Mouse (Mus musculus): Measurements from ENCODE around the gene Tnfsfm13. TPM values are rescaled to one million over a fixed set of nuclear protein-coding genes. Genes with fewer than 3 reads are reported as not detected.
A peak's percentile ranks its signal among the peaks of the same experiment; 100 is the strongest.
"Not testable (repeated sequence)": the region's sequence is repeated elsewhere in the genome, so short reads cannot be mapped to it uniquely, and the experiment has no call there.

The Tnfsfm13 gene
- polyA plus RNA-seq, 1 experiment from 2014 or later, result 4.8 TPM

DNA sequence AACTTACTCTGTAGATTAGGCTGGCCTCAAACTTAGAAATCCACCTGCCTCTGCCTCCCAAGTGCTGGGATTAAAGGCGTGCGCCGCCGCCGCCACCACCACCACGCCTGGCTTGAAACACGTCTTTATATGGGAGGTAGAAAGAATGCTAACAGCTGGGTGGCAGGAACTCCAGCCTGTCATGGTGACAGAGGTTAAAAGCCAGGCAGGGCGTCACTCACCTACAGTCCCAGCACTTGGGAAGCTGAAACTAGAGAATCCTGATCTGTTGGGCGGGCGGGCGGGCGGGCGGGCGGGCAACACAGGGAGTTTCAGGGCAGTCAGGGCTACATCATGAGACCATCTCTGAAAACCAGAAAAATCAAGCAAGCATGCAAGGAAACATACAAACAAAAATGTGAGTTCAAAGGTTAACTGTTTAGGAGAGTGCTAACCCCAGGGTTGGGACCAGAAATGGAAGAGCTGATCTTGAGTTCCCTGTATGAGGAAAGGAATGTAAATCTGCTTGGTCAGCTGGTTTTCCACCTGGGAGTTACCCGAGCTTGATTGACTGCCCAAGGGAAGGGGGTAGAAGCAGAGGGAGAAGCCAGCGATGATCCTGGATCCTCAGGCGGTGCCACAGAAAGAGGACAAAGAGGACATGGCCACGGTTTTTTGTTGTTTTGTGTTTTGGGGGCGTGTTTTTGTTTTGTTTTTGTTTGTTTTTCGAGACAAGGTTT lies 17.2 kb upstream of the Tnfsfm13 start:
- H3K36me3 ChIP-seq, result no peaks in the 10 kb centered on the region
- no peak overlapping the region for H3K4me3 ChIP-seq
- no peak for ATAC-seq (ENCODE audit: insufficient number of reproducible peaks, low FRiP score, low TSS enrichment, low read depth)
- H3K9ac ChIP-seq, result no peak overlapping the region
- no peaks in the 10 kb centered on the region for H3K27me3 ChIP-seq
- no peak overlapping the region for H3K4me2 ChIP-seq
- H3K27ac ChIP-seq, result no peak overlapping the region
- 70% methylated on average over 20 of the region's 20 CpGs for WGBS
- H3K9me3 ChIP-seq, result no peaks in the 10 kb centered on the region
- peaks cover 9% of the 10 kb centered on the region for H3K4me1 ChIP-seq

DNA sequence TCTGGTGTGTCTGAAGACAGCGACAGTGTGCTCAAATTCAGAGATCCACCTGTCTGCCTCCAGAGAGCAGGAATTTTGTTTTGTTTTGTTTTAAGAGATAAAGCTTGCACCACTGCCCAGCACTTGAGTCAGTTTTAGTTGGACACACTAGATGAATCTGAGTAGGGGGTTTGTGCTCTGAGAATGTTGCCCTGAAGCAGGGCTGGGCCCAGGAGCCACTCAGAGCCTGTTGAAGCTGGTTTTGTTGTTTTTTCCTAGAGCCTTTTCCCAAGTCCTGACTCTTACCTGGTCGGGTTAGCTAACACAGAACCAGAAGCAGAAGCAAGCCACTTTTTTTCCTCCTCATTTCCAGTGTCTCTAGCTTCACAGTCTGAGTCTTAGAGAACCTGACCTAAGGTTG lies 15.2 kb upstream of the Tnfsfm13 start:
- H3K27me3 ChIP-seq, result no peaks in the 10 kb centered on the region
- H3K9me3 ChIP-seq, result no peaks in the 10 kb centered on the region
- 73% methylated on average over 2 of the region's 2 CpGs for WGBS
- no peak for ATAC-seq (ENCODE audit: insufficient number of reproducible peaks, low FRiP score, low TSS enrichment, low read depth)
- H3K36me3 ChIP-seq, result no peaks in the 10 kb centered on the region
- H3K4me1 ChIP-seq, result peaks cover 9% of the 10 kb centered on the region
- no peak overlapping the region for H3K4me3 ChIP-seq
- H3K4me2 ChIP-seq, result no peak overlapping the region
- H3K27ac ChIP-seq, result no peak overlapping the region
- H3K9ac ChIP-seq, result no peak overlapping the region

DNA sequence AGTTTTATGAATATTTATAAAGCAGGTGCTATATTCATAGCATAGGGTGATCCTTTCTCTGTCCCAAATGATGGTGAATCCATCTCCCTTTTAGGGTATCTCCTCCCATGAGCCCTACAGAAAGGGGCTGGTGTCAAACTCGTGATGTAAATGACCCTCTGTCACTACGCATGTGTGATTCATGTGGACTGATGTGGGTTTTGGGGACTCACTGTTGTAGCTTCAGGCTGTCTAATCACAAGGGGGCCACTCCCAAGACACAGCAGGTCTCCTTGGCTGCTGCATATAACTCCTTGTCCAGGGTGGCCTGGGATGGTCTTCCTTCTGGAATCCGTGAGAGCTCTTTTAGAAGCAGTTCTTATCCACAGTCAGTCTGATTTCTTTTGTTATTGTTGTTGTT lies 14.6 kb upstream of the Tnfsfm13 start:
- H3K27me3 ChIP-seq, result no peaks in the 10 kb centered on the region
- H3K9me3 ChIP-seq, result no peaks in the 10 kb centered on the region
- WGBS, result 65% methylated on average over 3 of the region's 3 CpGs
- H3K27ac ChIP-seq, result no peak overlapping the region
- no peak for ATAC-seq (ENCODE audit: insufficient number of reproducible peaks, low FRiP score, low TSS enrichment, low read depth)
- peaks cover 9% of the 10 kb centered on the region for H3K4me1 ChIP-seq
- no peaks in the 10 kb centered on the region for H3K36me3 ChIP-seq
- no peak overlapping the region for H3K9ac ChIP-seq
- no peak overlapping the region for H3K4me3 ChIP-seq
- no peak overlapping the region for H3K4me2 ChIP-seq

DNA sequence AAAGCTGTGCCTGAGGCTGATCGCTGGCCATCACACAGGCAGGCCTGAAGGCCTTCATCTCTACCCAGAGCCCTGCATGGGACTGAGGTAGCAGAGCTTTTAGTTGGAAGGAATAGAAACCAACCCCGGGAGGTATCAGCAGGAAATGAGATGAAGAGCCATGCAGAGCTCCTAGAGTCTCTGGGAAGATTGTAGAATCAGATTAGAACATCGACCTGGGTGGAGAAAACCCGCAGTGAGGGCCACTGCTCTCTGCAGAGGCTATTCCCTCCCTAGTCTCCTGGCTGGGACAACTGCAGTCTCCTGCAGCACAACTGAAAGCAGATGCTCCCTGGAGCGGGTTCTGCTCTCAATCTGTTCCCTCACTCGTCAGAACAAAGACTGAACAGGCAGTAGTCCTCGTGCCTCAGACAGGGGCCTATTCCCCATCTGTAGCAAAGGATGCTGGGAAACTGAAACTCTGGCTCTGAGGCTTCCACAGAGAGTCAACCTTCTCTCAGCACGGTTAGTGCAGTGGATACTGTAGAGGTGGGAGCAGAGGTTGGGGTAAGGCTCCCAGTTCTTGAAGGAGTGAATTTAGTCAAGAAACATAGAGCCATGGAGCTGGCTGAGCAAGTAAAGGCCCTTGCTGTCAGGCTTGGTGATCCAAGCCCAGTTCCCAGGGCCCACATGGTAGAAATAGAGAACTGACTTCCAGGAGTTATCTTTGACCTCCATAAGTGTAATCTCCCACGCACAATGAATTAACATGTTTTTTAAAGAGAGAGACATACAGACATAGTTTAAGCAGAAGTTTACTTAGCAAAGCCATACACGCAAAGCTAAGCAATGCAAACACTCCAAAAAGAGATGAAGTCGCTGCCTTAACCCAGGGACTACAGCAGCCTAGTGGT lies 13.9 kb upstream of the Tnfsfm13 start:
- peaks cover 7% of the 10 kb centered on the region for H3K4me1 ChIP-seq
- H3K4me3 ChIP-seq, result no peak overlapping the region
- H3K9me3 ChIP-seq, result no peaks in the 10 kb centered on the region
- no peaks in the 10 kb centered on the region for H3K27me3 ChIP-seq
- ATAC-seq (ENCODE audit: insufficient number of reproducible peaks, low FRiP score, low TSS enrichment, low read depth), result no peak
- peak overlapping the region; percentile 30; the same call in 1 of the 2 replicates for H3K27ac ChIP-seq
- no peak overlapping the region for H3K4me2 ChIP-seq
- 50% methylated on average over 11 of the region's 11 CpGs for WGBS
- H3K36me3 ChIP-seq, result no peaks in the 10 kb centered on the region
- no peak overlapping the region for H3K9ac ChIP-seq

DNA sequence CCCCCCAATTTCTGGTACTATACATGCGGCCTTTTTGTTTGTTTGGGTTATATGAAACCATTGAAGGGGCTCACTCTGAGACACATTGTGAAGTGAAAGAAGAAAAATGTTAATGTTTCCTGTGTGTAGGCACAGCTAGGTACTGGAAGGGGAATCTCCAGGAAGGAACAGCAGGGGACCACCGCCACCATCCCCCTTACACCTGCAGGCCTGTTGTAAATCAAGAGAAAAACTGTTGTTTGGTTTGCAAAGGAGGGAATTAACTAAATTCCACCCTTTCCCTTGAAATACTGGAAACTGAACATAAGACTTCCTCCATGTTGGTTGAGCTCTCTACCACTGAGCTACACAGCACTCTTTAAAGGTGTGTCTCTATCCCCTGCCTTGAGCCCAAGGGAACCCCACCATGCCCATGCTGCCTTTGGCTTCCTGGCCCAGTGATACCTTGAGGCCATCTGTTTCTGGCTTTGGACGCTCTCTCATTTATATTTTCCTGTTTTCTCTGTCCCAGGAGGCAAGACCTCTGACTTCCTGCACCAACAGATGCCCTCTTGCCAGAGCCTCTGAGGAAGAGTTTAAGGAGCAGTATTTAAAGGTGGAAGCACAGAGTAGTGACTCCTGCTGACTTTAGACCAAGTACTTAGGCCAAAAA lies 12.8 kb upstream of the Tnfsfm13 start:
- H3K4me2 ChIP-seq, result no peak overlapping the region
- WGBS, result 73% methylated on average over 3 of the region's 3 CpGs

DNA sequence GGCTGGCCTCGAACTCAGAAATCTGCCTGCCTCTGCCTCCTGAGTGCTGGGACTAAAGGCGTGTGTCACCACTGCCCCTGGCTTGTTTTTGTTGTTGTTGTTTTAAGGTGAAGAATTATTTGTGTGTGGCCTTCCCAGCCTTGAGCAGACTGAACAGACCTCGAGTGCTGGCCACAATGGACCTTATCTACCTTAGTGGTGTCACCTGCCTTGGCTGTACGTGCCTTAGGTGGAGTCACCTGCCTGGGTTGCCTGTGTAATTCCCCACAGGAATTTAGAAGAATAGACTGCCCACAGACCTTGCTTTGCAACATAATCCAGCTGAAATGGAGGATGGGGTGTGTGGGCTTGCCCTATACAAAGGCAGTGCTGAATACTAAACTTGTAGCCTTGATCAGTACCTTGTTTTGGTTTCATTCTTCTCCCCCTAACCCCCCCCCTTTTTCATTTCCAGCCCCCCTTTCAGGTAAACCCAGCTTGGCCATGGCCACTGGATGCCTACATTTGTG lies 12.0 kb upstream of the Tnfsfm13 start:
- H3K9me3 ChIP-seq, result no peaks in the 10 kb centered on the region
- H3K36me3 ChIP-seq, result no peaks in the 10 kb centered on the region
- no peak overlapping the region for H3K4me3 ChIP-seq
- H3K4me1 ChIP-seq, result peaks cover 4% of the 10 kb centered on the region; the same call in 1 of the 2 replicates
- no peak for ATAC-seq (ENCODE audit: insufficient number of reproducible peaks, low FRiP score, low TSS enrichment, low read depth)
- 84% methylated on average over 4 of the region's 4 CpGs for WGBS
- no peak overlapping the region for H3K4me2 ChIP-seq
- no peaks in the 10 kb centered on the region for H3K27me3 ChIP-seq
- no peak overlapping the region for H3K27ac ChIP-seq
- no peak overlapping the region for H3K9ac ChIP-seq

More for the DNA sequence above, 12.8 kb upstream of the Tnfsfm13 start:
- Histone ChIP-seq H3K27ac (no peak overlapping the region), H3K36me3 (no peaks in the 10 kb centered on the region), H3K4me3 (no peak overlapping the region), H3K4me1 (peaks cover 4% of the 10 kb centered on the region; the same call in 1 of the 2 replicates), H3K27me3 (no peaks in the 10 kb centered on the region), H3K9ac (no peak overlapping the region), H3K9me3 (no peaks in the 10 kb centered on the region)
- ATAC-seq (ENCODE audit: insufficient number of reproducible peaks, low FRiP score, low TSS enrichment, low read depth), result no peak

DNA sequence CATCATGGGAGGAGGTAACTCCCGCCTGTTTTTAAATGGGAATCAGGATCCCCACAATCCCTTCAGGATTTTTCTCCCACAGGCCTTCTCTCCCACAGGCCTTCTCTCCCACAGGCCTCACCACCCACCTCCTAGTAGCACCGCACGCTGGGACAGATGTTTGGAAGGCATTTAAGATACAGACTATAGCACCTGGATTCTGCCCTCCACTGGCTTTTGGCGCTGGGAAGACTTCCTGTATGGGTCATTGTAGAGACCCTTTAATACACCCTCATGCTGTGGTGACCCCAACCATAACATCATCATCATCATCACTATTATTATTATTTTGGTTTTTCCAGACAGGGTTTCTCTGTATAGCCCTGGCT lies 11.6 kb upstream of the Tnfsfm13 start:
- Histone ChIP-seq H3K9ac (no peak overlapping the region), H3K27ac (no peak overlapping the region), H3K4me1 (peaks cover 4% of the 10 kb centered on the region; the same call in 1 of the 2 replicates), H3K4me2 (no peak overlapping the region), H3K9me3 (no peaks in the 10 kb centered on the region), H3K36me3 (no peaks in the 10 kb centered on the region), H3K27me3 (no peaks in the 10 kb centered on the region), H3K4me3 (no peak overlapping the region)
- 84% methylated on average over 4 of the region's 4 CpGs for WGBS
- no peak for ATAC-seq (ENCODE audit: insufficient number of reproducible peaks, low FRiP score, low TSS enrichment, low read depth)

DNA sequence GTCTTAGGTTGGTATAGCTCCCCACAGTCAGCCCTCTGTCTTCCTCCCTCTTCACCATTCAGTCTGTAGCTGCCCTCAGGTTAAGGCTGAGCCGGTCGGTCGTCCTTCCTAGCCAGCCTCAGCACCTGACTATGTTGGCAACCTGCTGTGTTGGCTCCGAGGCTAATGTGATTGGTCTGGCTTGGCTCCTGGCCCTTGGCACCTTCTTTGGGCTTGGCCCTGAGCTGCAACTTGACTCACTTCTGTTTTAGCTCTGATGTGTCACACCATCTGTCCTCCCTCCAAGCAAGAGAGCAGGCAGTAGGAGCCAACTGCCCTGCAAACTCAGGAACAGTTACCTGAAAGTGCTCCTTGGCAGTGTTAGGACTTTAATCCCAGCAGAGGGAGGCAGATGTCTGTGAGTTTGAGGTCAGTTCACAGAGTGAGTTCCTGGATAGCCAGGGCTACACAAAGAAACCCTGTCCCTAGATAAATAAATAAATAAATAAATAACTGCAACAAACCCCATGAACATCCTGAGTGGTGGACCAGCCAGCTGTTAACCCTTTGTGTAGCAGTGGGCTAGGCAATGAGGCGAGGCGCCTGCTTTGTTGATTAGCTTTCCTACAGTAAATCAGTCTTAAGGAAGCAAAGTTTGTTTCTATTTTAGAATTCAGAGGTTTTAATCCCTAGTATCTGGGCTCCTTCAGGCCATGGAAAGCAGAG lies 11.0 kb upstream of the Tnfsfm13 start:
- Histone ChIP-seq H3K4me2 (no peak overlapping the region), H3K9ac (no peak overlapping the region), H3K9me3 (no peaks in the 10 kb centered on the region), H3K36me3 (no peaks in the 10 kb centered on the region), H3K4me3 (no peak overlapping the region), H3K27ac (no peak overlapping the region), H3K27me3 (no peaks in the 10 kb centered on the region), H3K4me1 (peaks cover 4% of the 10 kb centered on the region; the same call in 1 of the 2 replicates)
- WGBS, result 43% methylated on average over 6 of the region's 6 CpGs
- ATAC-seq (ENCODE audit: insufficient number of reproducible peaks, low FRiP score, low TSS enrichment, low read depth), result no peak

DNA sequence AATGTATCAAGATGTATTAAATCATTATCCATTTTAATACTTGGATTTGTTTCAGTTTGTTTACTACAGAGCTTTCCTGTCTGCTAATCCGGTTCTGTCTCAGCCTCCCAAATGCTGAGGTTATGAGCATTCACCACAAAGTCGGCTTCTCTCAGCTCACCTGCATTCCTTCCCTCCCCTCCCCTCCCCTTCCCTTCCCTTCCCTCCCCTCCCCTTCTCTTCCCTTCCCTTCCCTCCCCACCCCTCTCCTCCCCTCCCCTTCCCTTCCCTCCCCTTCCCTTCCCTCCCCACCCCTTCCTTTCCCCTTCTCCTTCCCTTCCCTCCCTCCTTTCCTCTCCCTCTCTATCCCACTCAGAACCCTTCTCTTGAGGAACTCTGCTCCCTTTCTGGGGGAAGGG lies 8.7 kb upstream of the Tnfsfm13 start:
- no peak overlapping the region for H3K4me2 ChIP-seq
- no peak overlapping the region for H3K4me3 ChIP-seq
- H3K27ac ChIP-seq, result no peak overlapping the region
- H3K27me3 ChIP-seq, result no peaks in the 10 kb centered on the region
- H3K9me3 ChIP-seq, result no peaks in the 10 kb centered on the region
- H3K4me1 ChIP-seq, result peaks cover 3% of the 10 kb centered on the region; the same call in 1 of the 2 replicates
- H3K36me3 ChIP-seq, result no peaks in the 10 kb centered on the region
- WGBS, result 28% methylated on average over 2 of the region's 2 CpGs
- H3K9ac ChIP-seq, result no peak overlapping the region
- no peak for ATAC-seq (ENCODE audit: insufficient number of reproducible peaks, low FRiP score, low TSS enrichment, low read depth)

DNA sequence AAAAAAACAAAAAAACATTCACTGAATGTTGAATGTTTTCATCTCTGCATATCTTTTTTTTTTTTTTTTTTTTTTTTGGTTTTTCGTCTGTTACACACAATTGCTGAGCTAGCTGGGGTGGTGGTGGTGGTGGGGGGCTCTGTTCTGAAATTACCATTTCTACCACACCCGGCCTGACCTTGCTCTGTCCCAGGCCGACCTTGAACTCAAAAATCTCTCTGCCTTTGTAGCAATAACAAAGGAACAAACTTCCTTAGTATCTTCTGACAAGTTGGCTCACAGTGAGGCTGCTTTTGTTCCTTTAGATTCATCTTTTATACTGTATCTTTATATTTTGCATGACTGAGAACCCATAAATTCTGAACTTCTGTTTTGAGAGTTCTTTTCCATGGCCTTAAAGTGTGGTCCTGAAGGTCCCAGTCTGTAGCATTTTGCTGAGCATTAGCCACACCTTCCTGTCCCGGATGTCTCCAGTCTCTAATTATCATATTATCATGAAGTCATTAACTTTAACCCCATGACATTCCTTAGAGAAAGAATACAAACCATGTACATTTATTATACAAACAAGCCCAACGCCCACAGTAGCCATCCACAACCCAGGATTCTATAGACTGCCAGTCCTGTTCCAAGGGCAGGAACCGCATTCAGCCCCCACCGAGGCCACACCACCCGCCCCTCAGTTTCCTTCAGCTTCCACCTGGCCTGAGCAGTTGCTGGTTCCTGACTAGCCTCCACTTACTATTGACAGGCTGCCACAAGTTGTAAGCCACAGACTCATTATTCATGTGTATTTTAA lies 8.1 kb upstream of the Tnfsfm13 start:
- H3K9me3 ChIP-seq, result no peaks in the 10 kb centered on the region
- H3K4me1 ChIP-seq, result no peaks in the 10 kb centered on the region
- no peaks in the 10 kb centered on the region for H3K36me3 ChIP-seq
- no peak overlapping the region for H3K27ac ChIP-seq
- H3K27me3 ChIP-seq, result no peaks in the 10 kb centered on the region
- H3K9ac ChIP-seq, result no peak overlapping the region
- no peak overlapping the region for H3K4me2 ChIP-seq
- no peak for ATAC-seq (ENCODE audit: insufficient number of reproducible peaks, low FRiP score, low TSS enrichment, low read depth)
- 70% methylated on average over 8 of the region's 8 CpGs for WGBS
- H3K4me3 ChIP-seq, result no peak overlapping the region

DNA sequence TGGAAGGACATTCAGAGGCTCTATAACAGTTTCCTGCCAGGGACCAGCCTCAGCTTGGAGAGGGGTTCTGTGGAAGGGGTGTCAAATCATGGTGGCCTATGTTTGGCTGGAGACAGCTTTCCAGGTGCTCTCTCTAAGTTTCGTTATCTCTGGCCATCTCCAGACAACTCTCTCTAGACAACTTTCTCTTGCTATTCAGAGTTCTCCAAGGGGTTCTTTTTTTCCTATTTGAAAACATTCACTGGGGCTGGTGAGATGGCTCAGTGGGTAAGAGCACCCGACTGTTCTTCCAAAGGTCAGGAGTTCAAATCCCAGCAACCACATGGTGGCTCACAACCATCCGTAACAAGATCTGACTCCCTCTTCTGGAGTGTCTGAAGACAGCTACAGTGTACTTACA lies 7.5 kb upstream of the Tnfsfm13 start:
- not testable (repeated sequence) for H3K36me3 ChIP-seq, H3K27ac ChIP-seq

More for the DNA sequence above, 7.5 kb upstream of the Tnfsfm13 start:
- 72% methylated on average over 3 of the region's 3 CpGs for WGBS
- not testable (repeated sequence) for H3K4me3 ChIP-seq; H3K27me3 ChIP-seq; ATAC-seq (ENCODE audit: insufficient number of reproducible peaks, low FRiP score, low TSS enrichment, low read depth); H3K4me1 ChIP-seq; H3K4me2 ChIP-seq; H3K9ac ChIP-seq; H3K9me3 ChIP-seq
